Mouse (Mus musculus) layer of hippocampus, postnatal 14 days (tissue): ENCODE measurements around the gene Uxt. TPM values are rescaled to one million over a fixed set of nuclear protein-coding genes. Genes with fewer than 3 reads are reported as not detected.
A peak's percentile ranks its signal among the peaks of the same experiment; 100 is the strongest.

Experiments used
- DNase-seq, 2 experiments: peaks; one replicate each; pipeline ENCODE4 v3.0.0; 2021 to 2022; ENCODE audit warnings: low spot score in 2 of 2, mixed read lengths in 1 of 2
- long read RNA-seq, 2 experiments: library from polyadenylated mRNA; stranded (forward); transcript quantifications; one replicate each; pipeline ENCODE4 v2.0.0; 2021
- total RNA-seq, 2 experiments: library from RNA; stranded (reverse); gene quantifications; 2 replicates each; pipeline ENCODE4 v1.2.3; 2021

The Uxt gene
- 10 to 100 TPM in 1 of 2 experiments, 1 to 10 TPM in 1; 9.4 to 11.3 TPM for total RNA-seq
- long read RNA-seq, experiment 1, partial matches to known transcripts: 0 of 1 reads
- long read RNA-seq, experiment 1, other reads (novel, unspliced or antisense): 1 of 1 reads
- long read RNA-seq, experiment 2, partial matches to known transcripts: 0 of 5 reads
- long read RNA-seq, experiment 2, other reads (novel, unspliced or antisense): 3 of 5 reads

GRCm38 (mm10) chrX:20961477-20962378, at the start of gene Uxt:
Uxt (minus strand) TSS chrX:20962017.
- DNase-seq: peak; percentile 78 to 91

- no peak for DNase-seq
Measured at GRCm38 (mm10) chrX:20980901-20981300, 19.1 kb upstream of the Uxt start.

GRCm38 (mm10) chrX:20950191-20950880, 11.5 kb downstream of the Uxt start, which contains the start of gene Elk1:
Elk1 (minus strand) TSS chrX:20950608.
- peak; percentile 64 to 89 for DNase-seq

GRCm38 (mm10) chrX:20946055-20946454, 15.8 kb downstream of the Uxt start:
- DNase-seq: peak; percentile 61 to 76

GRCm38 (mm10) chrX:20931963-20932362, 29.9 kb downstream of the Uxt start:
- DNase-seq: no peak

- DNase-seq: no peak
Measured at GRCm38 (mm10) chrX:20931364-20931763, 30.5 kb downstream of the Uxt start, which contains the start of gene Cfp. Cfp (minus strand) TSS chrX:20931555.

GRCm38 (mm10) chrX:20929859-20930258, 32.0 kb downstream of the Uxt start:
- no peak for DNase-seq

- peak in 1 of 2 experiments; percentile 31 for DNase-seq
Measured at GRCm38 (mm10) chrX:20924976-20925375, 36.8 kb downstream of the Uxt start.

GRCm38 (mm10) chrX:20923506-20923905, 38.3 kb downstream of the Uxt start:
- no peak for DNase-seq

GRCm38 (mm10) chrX:20921366-20921765, 40.5 kb downstream of the Uxt start:
- no peak for DNase-seq

GRCm38 (mm10) chrX:20920844-20921364, 40.9 kb downstream of the Uxt start, which contains the start of gene Syn1:
Syn1 (minus strand) TSS chrX:20921004.
- peak; percentile 65 to 87 for DNase-seq

- peak; percentile 11 to 18 for DNase-seq
Measured at GRCm38 (mm10) chrX:20920249-20920843, 41.5 kb downstream of the Uxt start.

- DNase-seq: no peak
Measured at GRCm38 (mm10) chrX:20915075-20915474, 46.7 kb downstream of the Uxt start.

GRCm38 (mm10) chrX:20913726-20914125, 48.1 kb downstream of the Uxt start:
- DNase-seq: no peak

GRCm38 (mm10) chrX:20910074-20910473, 51.7 kb downstream of the Uxt start:
- DNase-seq: no peak

Other genes starting within 250 kb of the Uxt start
- gene Araf, start 164.2 kb downstream of the Uxt start, total RNA-seq: 100 to 1,000 TPM; 195 to 200 TPM
- under 1 TPM in 1 of 2 experiments, not detected in 1; 0.41 TPM for gene Timp1, start 91.9 kb downstream of the Uxt start, total RNA-seq
- 100 to 1,000 TPM; 552 to 553 TPM for gene Syn1, start 41.0 kb downstream of the Uxt start, total RNA-seq
- 10 to 100 TPM in 1 of 2 experiments, 1 to 10 TPM in 1; 9.5 to 11.3 TPM for gene Cfp, start 30.5 kb downstream of the Uxt start, total RNA-seq
- gene Elk1, start 11.4 kb downstream of the Uxt start, total RNA-seq: 10 to 100 TPM; 46.1 to 47.8 TPM
- 10 to 100 TPM in 1 of 2 experiments, 1 to 10 TPM in 1; 9.0 to 10.8 TPM for gene Zfp182, start 100.3 kb upstream of the Uxt start, total RNA-seq
- gene Spaca5, start 106.4 kb upstream of the Uxt start, total RNA-seq: not detected
- 1 to 10 TPM; 3.3 to 3.8 TPM for gene Zfp300, start 127.5 kb upstream of the Uxt start, total RNA-seq
- not detected for gene Ssxa1, start 153.8 kb upstream of the Uxt start, total RNA-seq
- gene Gm21876, start 213.6 kb upstream of the Uxt start, total RNA-seq: not detected